Mouse (Mus musculus) bone marrow, adult 2 months (tissue): ENCODE measurements around the gene Gm49450.

Experiments
- CTCF ChIP-seq: fragments of 200-500 bp; IDR thresholded peaks from 2 replicates; pipeline ENCODE4 v1.5.1; 2011; ENCODE audit warnings: low read length, control low read depth; ENCODE audit not compliant: control insufficient read depth, insufficient read depth
- POLR2A ChIP-seq: fragments of 200-500 bp; IDR thresholded peaks from 2 replicates; pipeline ENCODE4 v1.6.1; 2011; ENCODE audit warnings: low read depth, mild to moderate bottlenecking, control low read depth, low read length, borderline replicate concordance; ENCODE audit not compliant: control insufficient read depth

GRCm38 (mm10) chr15:98997938-98998774 is 44.8 kb upstream of the Gm49450 start:
- TF ChIP-seq CTCF (no peak), POLR2A (no peak)
